Comparison of ENCODE assay signal across 29 mouse cellular contexts in genomic region chr2:26668746-26669145, GRCm38 (mm10). TPM values are rescaled to one million over a fixed set of nuclear protein-coding genes. Genes with fewer than 3 reads are reported as not detected.
DNase-seq lines count a peak whose midpoint lies in the region; ATAC-seq and TF ChIP-seq lines count a peak whose summit lies in the region.
"Had no signal": no experiment of that assay in that cellular context is flagged by ENCODE, and none has a peak within 500 bp of the region (broad histone marks: within the 10 kb centered on the region; RNA-seq: fewer than 3 reads in every experiment).

No protein-coding gene starts in this region.

- no peak for TF ChIP-seq CTCF in spleen, adult 2 months (IDR thresholded peaks at IDR 0.05; ENCODE audit: extremely low read depth, insufficient read depth, insufficient read length, insufficient replicate concordance)

- peak in 1 of 2 experiments; percentile 53 for DNase-seq in spleen, adult 2 months (ENCODE audit: low read depth in 1 of 2, low spot score in 2 of 2)
- no peak for DNase-seq in spleen, postnatal 10 days (ENCODE audit: low spot score in 2 of 2)
- peak; percentile 83 for DNase-seq in naive thymus-derived CD4-positive, alpha-beta T cell, adult 2 months (ENCODE audit: low read depth)
- DNase-seq in thymus, postnatal 4 days: peak; percentile 19
- no peak for DNase-seq in embryo, embryonic 11 days
- no peak for DNase-seq in embryo, embryonic 9.5 days (ENCODE audit: extremely low spot score)
- DNase-seq in left cerebral cortex, postnatal 25 days (ENCODE audit: low spot score in 2 of 2): no peak
- DNase-seq: adrenal gland, postnatal 25 days; B cell, adult 2 months; cerebellum, adult 11-12 months; heart, adult 18-20 months; heart, postnatal 4 days; kidney, adult 2 months; kidney, postnatal 10 days; right cerebral cortex, postnatal 4 days had no signal

- H3K27ac ChIP-seq in spleen, adult 2 months (ENCODE audit: insufficient read depth, low read length): peak overlapping the region; percentile 76
- H3K27ac ChIP-seq: embryonic facial prominence, embryonic 13.5 days; limb, embryonic 13.5 days; liver, embryonic 15.5 days had no signal

- no peaks in the 10 kb centered on the region for H3K27me3 ChIP-seq in spleen, adult 2 months (ENCODE audit: control insufficient read depth, insufficient read depth, low read length)
- H3K27me3 ChIP-seq: embryonic facial prominence, embryonic 13.5 days; limb, embryonic 13.5 days; liver, embryonic 15.5 days had no signal

- 0 out of 2 replicates have a peak, but pooled peaks have one; percentile 5 for ATAC-seq in common myeloid progenitor, adult 5-6 weeks (replicated peaks; ENCODE audit: low read depth, poor library complexity, severe bottlenecking)
- ATAC-seq: forebrain, embryonic 16.5 days; midbrain, embryonic 16.5 days; Patski had no signal

- no peak for TF ChIP-seq POLR2A in spleen, adult 2 months (IDR thresholded peaks at IDR 0.05; ENCODE audit: low read depth, low read length)

- intact Hi-C loops in left cerebral cortex, postnatal 25 days (cut with DNase I): no loop called here

- H3K36me3 ChIP-seq in spleen, adult 2 months (ENCODE audit: control insufficient read depth, insufficient read depth, low read length): no peaks in the 10 kb centered on the region
- H3K36me3 ChIP-seq: embryonic facial prominence, embryonic 13.5 days; limb, embryonic 13.5 days; liver, embryonic 15.5 days had no signal

- H3K4me3 ChIP-seq in spleen, adult 2 months (ENCODE audit: extremely low read depth, insufficient read depth, insufficient read length): no peak overlapping the region
- H3K4me3 ChIP-seq: embryonic facial prominence, embryonic 13.5 days; limb, embryonic 13.5 days; liver, embryonic 15.5 days had no signal

- H3K4me1 ChIP-seq in spleen, adult 2 months (ENCODE audit: control insufficient read depth, insufficient read depth, insufficient read length): peaks cover 3% of the 10 kb centered on the region
- H3K4me1 ChIP-seq: embryonic facial prominence, embryonic 13.5 days; limb, embryonic 13.5 days; liver, embryonic 15.5 days had no signal

RNA-seq across cellular contexts. Expression of gene Lcn4, which starts 2.3 kb away (rescaled TPM):
- polyA plus RNA-seq in spleen, adult 2 months (2012; rRNA removed): 0.90 and 1.3 TPM in 2 replicates
- total RNA-seq in common myeloid progenitor, adult 5-6 weeks (2017): not detected in 2 replicates
- total RNA-seq in left cerebral cortex, postnatal 25 days (2021): not detected
- total RNA-seq: adrenal gland, postnatal 25 days; ES-E14; gastrocnemius, adult 18-20 months; heart, adult 18-20 months; heart, postnatal 4 days; layer of hippocampus, adult 18-20 months; layer of hippocampus, postnatal 25 days; left cerebral cortex, postnatal 10 days had no signal
- polyA plus RNA-seq: embryonic facial prominence, embryonic 13.5 days; forebrain, embryonic 16.5 days; heart, embryonic 14.5 days; limb, embryonic 13.5 days; liver, embryonic 15.5 days; lung, embryonic 16.5 days; midbrain, embryonic 16.5 days; Patski had no signal

RNA-seq across cellular contexts. Expression of gene Fam69b, which starts 40.5 kb away (rescaled TPM):
- polyA plus RNA-seq in spleen, adult 2 months (2012; rRNA removed): 3.0 and 3.6 TPM in 2 replicates
- 17.5 and 19.9 TPM in 2 replicates for total RNA-seq in common myeloid progenitor, adult 5-6 weeks (2017)
- total RNA-seq in left cerebral cortex, postnatal 25 days (2021): 10 to 100 TPM; 78.4 to 84.8 TPM

Comparison
In these comparisons a context has a peak if more than half of its experiments do, and no peak if none do; other contexts are left out.
1. DNase-seq: peak in naive thymus-derived CD4-positive, alpha-beta T cell, adult 2 months (single experiment) and thymus, postnatal 4 days (single experiment); none in spleen, postnatal 10 days (0 of 2), embryo, embryonic 11 days (single experiment), embryo, embryonic 9.5 days (single experiment) and left cerebral cortex, postnatal 25 days (0 of 2).